Mouse (Mus musculus): ENCODE measurements around the gene Cldn24. TPM values are rescaled to one million over a fixed set of nuclear protein-coding genes. Genes with fewer than 3 reads are reported as not detected.

The Cldn24 gene
- polyA plus RNA-seq, 1 experiment = not detected

DNA sequence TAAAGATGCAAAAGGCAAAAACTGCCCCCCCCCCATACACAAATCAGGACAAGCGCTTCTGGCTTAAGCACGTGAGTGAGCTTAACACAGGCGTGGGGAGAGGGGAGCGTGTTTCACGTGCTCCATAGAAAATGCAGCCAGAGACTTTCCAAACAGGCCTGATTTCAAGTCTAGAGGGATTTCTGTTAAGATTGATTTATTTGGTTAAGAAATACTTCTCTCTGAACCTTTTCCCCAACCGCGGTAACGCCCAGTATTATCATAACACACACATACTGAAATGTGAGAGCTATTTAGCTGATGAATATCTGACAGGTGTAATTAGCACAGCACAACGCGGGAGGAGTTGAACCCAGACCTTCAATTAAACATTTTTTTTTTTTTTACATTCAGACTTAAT is 1.8 kb downstream of the Cldn24 start:
- WGBS = 44% methylated on average over 10 of the region's 10 CpGs
- H3K27ac ChIP-seq (ENCODE audit: insufficient read depth, low read depth, low read length) = no peak overlapping the region

DNA sequence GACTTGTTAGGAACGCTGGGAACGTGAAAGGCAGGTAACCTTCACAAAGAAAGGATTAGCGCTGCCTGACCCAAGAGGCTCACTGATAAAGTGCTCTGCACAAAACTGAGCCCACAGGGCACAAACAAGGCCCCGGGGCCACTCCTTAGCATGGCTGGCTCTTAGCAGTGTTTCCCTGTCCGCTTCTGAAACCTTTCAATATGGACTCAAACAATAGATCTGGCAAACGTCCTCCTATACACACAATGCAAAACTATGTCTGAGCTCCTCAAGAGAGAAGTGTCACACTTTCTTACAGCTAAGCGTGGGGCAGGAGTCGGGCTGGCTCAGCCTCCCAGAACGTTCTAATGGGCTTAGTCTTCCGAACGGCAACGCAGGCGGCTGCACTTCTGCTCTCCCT is 2.2 kb downstream of the Cldn24 start, which contains the start of gene Cldn22:
Gene Cldn22, plus strand, starts transcription at position 301 of the 400 bp plus-strand sequence.
- Histone ChIP-seq H3K4me3 (ENCODE audit: insufficient read depth, low read depth, low read length) (no peak within 1 kb of the TSS), H3K4me1 (ENCODE audit: control insufficient read depth, insufficient read depth, low read length) (peaks cover 5% of the 10 kb centered on the region; the same call in 1 of the 2 replicates), H3K27ac (ENCODE audit: insufficient read depth, low read depth, low read length) (no peak within 1 kb of the TSS)
- 36% methylated on average over 13 of the region's 13 CpGs for WGBS
- TF ChIP-seq CTCF (IDR thresholded peaks at IDR 0.05; ENCODE audit: insufficient read depth, low read depth, low read length) = no peak
- no peak for TF ChIP-seq POLR2A (IDR thresholded peaks at IDR 0.05; ENCODE audit: insufficient read depth, low read depth, low read length)

More for the DNA sequence above, 1.8 kb downstream of the Cldn24 start:
- Histone ChIP-seq H3K4me3 (ENCODE audit: insufficient read depth, low read depth, low read length) (no peak overlapping the region), H3K4me1 (ENCODE audit: control insufficient read depth, insufficient read depth, low read length) (peaks cover 5% of the 10 kb centered on the region; the same call in 1 of the 2 replicates)
- TF ChIP-seq CTCF (IDR thresholded peaks at IDR 0.05; ENCODE audit: insufficient read depth, low read depth, low read length) = no peak
- no peak for TF ChIP-seq POLR2A (IDR thresholded peaks at IDR 0.05; ENCODE audit: insufficient read depth, low read depth, low read length)

DNA sequence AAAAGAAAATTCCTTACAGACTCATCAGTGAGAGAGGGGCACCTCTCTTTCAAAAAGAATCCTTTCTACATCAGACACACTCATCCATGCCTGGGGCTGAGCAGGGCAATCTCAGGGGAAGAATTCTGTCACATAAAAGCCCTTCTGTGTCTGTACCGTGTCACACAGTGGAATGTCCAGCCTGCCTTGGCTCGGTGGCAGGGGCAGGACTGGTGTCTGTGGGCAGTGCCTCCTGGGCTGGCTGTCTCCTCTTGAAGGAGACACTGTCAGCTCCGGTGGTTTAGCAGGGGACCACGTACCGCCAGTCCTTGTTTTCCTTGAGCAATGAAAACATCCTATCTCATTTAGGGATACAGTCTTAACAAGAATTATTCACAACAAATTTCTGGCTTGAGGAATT is 3.7 kb downstream of the Cldn24 start:
- no peak overlapping the region for H3K27ac ChIP-seq (ENCODE audit: insufficient read depth, low read depth, low read length)
- H3K4me1 ChIP-seq (ENCODE audit: control insufficient read depth, insufficient read depth, low read length) = peaks cover 5% of the 10 kb centered on the region; the same call in 1 of the 2 replicates
- WGBS = 66% methylated on average over 5 of the region's 5 CpGs
- no peak for TF ChIP-seq POLR2A (IDR thresholded peaks at IDR 0.05; ENCODE audit: insufficient read depth, low read depth, low read length)
- no peak for TF ChIP-seq CTCF (IDR thresholded peaks at IDR 0.05; ENCODE audit: insufficient read depth, low read depth, low read length)
- no peak overlapping the region for H3K4me3 ChIP-seq (ENCODE audit: insufficient read depth, low read depth, low read length)

DNA sequence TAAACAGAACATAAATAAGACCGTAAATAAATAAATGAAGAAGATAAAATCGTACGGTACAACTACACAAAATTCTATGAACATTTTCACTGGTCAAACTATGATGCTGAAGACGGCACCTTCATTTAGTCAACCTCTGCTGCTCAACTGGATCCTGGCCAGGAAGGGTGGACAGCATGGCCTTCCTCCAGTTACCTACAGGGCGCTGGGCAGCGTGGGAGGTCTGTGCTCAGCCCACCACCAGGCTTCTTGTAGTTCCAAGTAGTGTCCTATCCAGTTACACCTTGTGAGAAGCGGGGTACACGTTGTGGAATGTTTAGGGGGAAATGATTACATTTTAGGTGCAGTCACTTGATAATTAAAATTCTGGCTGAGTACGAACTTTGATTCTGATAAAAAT is 5.0 kb downstream of the Cldn24 start:
- peaks cover 5% of the 10 kb centered on the region; the same call in 1 of the 2 replicates for H3K4me1 ChIP-seq (ENCODE audit: control insufficient read depth, insufficient read depth, low read length)
- no peak overlapping the region for H3K4me3 ChIP-seq (ENCODE audit: insufficient read depth, low read depth, low read length)
- 90% methylated on average over 9 of the region's 9 CpGs for WGBS
- TF ChIP-seq POLR2A (IDR thresholded peaks at IDR 0.05; ENCODE audit: insufficient read depth, low read depth, low read length) = no peak
- TF ChIP-seq CTCF (IDR thresholded peaks at IDR 0.05; ENCODE audit: insufficient read depth, low read depth, low read length) = no peak
- no peak overlapping the region for H3K27ac ChIP-seq (ENCODE audit: insufficient read depth, low read depth, low read length)

DNA sequence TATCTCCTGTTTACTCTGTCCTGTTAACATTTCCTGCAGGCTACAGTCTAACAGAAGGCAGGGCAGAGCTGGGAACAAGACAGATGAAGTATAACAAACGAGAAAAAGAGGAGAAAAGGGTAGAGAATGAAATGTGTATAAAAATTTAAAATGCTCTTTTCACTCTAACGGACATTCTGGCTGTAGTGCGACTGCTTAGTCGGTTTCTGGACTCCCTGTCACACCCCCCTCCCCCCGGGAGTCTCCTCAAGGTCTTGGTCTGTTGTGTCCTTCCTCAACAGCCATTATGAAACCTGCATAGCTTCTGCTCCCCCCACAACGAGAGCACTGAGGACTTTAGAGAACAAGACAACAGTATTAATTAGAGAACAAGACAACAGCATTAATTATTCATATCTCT is 10.7 kb downstream of the Cldn24 start:
- no peak overlapping the region for H3K27ac ChIP-seq (ENCODE audit: insufficient read depth, low read depth, low read length)
- no peaks in the 10 kb centered on the region for H3K4me1 ChIP-seq (ENCODE audit: control insufficient read depth, insufficient read depth, low read length)
- no peak overlapping the region for H3K4me3 ChIP-seq (ENCODE audit: insufficient read depth, low read depth, low read length)
- TF ChIP-seq POLR2A (IDR thresholded peaks at IDR 0.05; ENCODE audit: insufficient read depth, low read depth, low read length) = no peak
- no peak for TF ChIP-seq CTCF (IDR thresholded peaks at IDR 0.05; ENCODE audit: insufficient read depth, low read depth, low read length)
- 65% methylated on average over 6 of the region's 6 CpGs for WGBS

DNA sequence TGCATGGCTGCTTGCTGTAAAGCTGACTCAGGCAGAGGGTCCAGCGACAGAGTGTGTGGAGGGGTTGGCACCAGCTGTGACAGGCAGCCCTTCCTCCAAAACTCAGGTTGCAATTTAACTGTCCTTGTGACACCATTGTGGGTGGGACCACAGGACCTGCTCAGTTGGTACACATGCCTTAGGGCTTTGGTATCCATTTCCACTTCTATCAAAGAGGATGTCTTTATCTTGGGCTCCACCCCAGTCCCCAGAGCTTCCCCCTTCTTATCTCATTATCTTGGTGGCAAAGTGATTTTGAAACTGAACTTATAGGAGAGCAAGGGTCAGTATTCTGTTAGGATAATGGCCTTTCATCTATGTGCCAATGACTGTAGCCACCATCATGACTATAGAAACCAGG is 12.0 kb downstream of the Cldn24 start:
- TF ChIP-seq POLR2A (IDR thresholded peaks at IDR 0.05; ENCODE audit: insufficient read depth, low read depth, low read length) (no peak), CTCF (IDR thresholded peaks at IDR 0.05; ENCODE audit: insufficient read depth, low read depth, low read length) (no peak)
- 44% methylated on average over 1 of the region's 1 CpGs for WGBS
- Histone ChIP-seq H3K4me1 (ENCODE audit: control insufficient read depth, insufficient read depth, low read length) (no peaks in the 10 kb centered on the region), H3K4me3 (ENCODE audit: insufficient read depth, low read depth, low read length) (no peak overlapping the region), H3K27ac (ENCODE audit: insufficient read depth, low read depth, low read length) (no peak overlapping the region)

DNA sequence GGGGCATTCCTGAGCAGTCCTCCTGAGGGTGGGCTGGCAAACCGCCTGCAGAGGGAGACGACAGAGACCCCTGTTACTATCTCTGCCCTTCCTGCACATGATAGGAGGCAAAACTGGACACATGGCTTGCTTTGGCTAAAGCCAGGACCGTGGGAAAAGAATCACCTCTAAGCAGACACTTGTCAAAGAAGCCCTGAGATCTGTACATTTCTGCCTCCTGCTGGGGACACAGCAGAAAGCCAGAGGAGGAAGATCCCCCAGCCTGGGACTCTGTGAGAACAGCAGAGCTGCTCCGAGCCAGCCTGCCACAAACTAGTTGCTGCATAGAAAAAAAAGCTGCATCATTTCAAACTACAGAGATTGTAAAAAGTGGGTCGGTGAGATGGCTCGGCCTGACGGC is 21.1 kb downstream of the Cldn24 start:
- WGBS = 83% methylated on average over 7 of the region's 7 CpGs
- no peak overlapping the region for H3K4me3 ChIP-seq (ENCODE audit: insufficient read depth, low read depth, low read length)
- no peaks in the 10 kb centered on the region for H3K4me1 ChIP-seq (ENCODE audit: control insufficient read depth, insufficient read depth, low read length)
- no peak for TF ChIP-seq CTCF (IDR thresholded peaks at IDR 0.05; ENCODE audit: insufficient read depth, low read depth, low read length)
- TF ChIP-seq POLR2A (IDR thresholded peaks at IDR 0.05; ENCODE audit: insufficient read depth, low read depth, low read length) = no peak
- no peak overlapping the region for H3K27ac ChIP-seq (ENCODE audit: insufficient read depth, low read depth, low read length)

DNA sequence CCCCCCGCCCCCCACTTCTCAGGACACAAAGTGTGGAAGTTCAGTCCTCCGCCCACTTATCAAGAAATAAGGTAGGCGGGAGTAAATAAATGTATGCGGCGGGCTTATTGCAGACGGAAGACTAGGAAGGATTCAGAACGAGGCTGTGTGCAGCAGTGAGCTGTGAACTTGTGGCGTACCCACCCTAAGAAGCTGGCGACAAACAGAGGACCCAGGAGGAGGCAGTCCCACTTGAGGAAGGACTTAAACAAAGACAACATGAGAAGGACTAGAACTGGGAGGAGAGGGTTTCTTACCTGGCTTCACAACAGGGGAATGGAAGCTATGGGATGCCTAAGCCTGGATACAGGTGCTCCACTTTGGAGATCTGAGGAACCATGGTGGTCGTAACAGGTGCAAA is 21.7 kb downstream of the Cldn24 start:
- no peak overlapping the region for H3K27ac ChIP-seq (ENCODE audit: insufficient read depth, low read depth, low read length)
- WGBS = 94% methylated on average over 10 of the region's 10 CpGs
- no peak for TF ChIP-seq POLR2A (IDR thresholded peaks at IDR 0.05; ENCODE audit: insufficient read depth, low read depth, low read length)
- no peak for TF ChIP-seq CTCF (IDR thresholded peaks at IDR 0.05; ENCODE audit: insufficient read depth, low read depth, low read length)
- H3K4me3 ChIP-seq (ENCODE audit: insufficient read depth, low read depth, low read length) = no peak overlapping the region
- no peaks in the 10 kb centered on the region for H3K4me1 ChIP-seq (ENCODE audit: control insufficient read depth, insufficient read depth, low read length)

DNA sequence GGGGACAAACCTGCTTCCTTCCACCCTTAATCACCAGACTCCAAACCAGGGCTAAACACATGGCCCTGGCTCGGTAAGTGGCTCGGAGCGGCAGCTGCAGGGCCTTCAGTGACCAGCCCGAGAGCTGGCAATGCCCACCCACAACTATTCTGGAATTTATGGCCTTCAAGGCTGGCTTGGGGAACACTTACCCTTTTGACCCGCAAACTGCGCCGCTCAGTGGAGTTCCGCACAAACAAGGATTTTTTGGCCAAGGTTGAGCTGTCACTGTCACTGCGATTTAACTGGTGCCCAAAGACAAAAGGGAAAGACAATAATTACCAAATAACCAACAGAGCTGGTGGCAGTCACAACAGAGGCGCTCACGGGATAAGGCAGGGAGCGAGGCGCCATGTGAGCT is 24.0 kb downstream of the Cldn24 start:
- Histone ChIP-seq H3K4me1 (ENCODE audit: control insufficient read depth, insufficient read depth, low read length) (no peaks in the 10 kb centered on the region), H3K4me3 (ENCODE audit: insufficient read depth, low read depth, low read length) (no peak overlapping the region), H3K27ac (ENCODE audit: insufficient read depth, low read depth, low read length) (no peak overlapping the region)
- TF ChIP-seq CTCF (IDR thresholded peaks at IDR 0.05; ENCODE audit: insufficient read depth, low read depth, low read length) (no peak), POLR2A (IDR thresholded peaks at IDR 0.05; ENCODE audit: insufficient read depth, low read depth, low read length) (no peak)
- 89% methylated on average over 13 of the region's 13 CpGs for WGBS

DNA sequence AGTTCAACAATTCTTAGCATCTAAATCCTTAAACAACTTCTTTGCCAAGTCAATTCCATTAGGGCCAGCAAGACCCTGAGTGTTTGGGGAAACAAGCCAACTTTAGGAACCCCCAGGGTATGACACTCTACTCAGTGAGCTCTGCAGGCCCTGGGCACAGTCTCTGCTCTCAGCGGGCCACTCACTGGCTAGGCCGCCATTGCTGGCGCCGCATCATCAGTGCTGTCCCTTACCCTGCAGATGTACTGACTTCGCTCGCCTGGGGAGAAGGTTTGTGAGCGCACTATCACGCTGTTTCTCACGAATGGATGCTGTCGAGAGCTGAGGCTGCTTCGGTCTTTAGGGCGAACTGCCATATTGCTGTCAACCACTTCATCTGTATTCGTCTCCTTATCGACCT is 25.2 kb downstream of the Cldn24 start:
- peaks cover 7% of the 10 kb centered on the region for H3K4me1 ChIP-seq (ENCODE audit: control insufficient read depth, insufficient read depth, low read length)
- H3K27ac ChIP-seq (ENCODE audit: insufficient read depth, low read depth, low read length) = no peak overlapping the region
- TF ChIP-seq POLR2A (IDR thresholded peaks at IDR 0.05; ENCODE audit: insufficient read depth, low read depth, low read length) (no peak), CTCF (IDR thresholded peaks at IDR 0.05; ENCODE audit: insufficient read depth, low read depth, low read length) (no peak)
- H3K4me3 ChIP-seq (ENCODE audit: insufficient read depth, low read depth, low read length) = no peak overlapping the region
- WGBS = 84% methylated on average over 14 of the region's 14 CpGs

All from olfactory bulb, adult 2 months (tissue).